Mouse (Mus musculus) lung, adult 2 months (tissue): Measurements from ENCODE around the gene Smg9.

Source experiments
- CTCF ChIP-seq: fragments of 200-500 bp; IDR thresholded peaks from 2 replicates; pipeline ENCODE4 v1.5.1; 2011; ENCODE audit warnings: mild to moderate bottlenecking, low read length, control low read depth; ENCODE audit not compliant: insufficient read depth
- POLR2A ChIP-seq: fragments of 200-500 bp; IDR thresholded peaks from 2 replicates; pipeline ENCODE4 v1.6.1; 2011; ENCODE audit warnings: low read depth, mild to moderate bottlenecking, control low read depth, low read length, borderline replicate concordance; ENCODE audit errors: extremely low read depth

- TF ChIP-seq CTCF (no peak), POLR2A (no peak)
Observed at GRCm38 (mm10) chr7:24439891-24440290, 40.5 kb downstream of the Smg9 start.
